Mouse (Mus musculus) CH12.LX (cell line): ENCODE results near the gene Xpo6. TPM values are rescaled to one million over a fixed set of nuclear protein-coding genes. Genes with fewer than 3 reads are reported as not detected.

Experiments used
- DNase-seq: peaks from one replicate; pipeline ENCODE4 v3.0.0-alpha.2; 2013; ENCODE audit errors: extremely low read depth
- H3K27ac ChIP-seq: 2 replicates; pipeline ENCODE4 v1.5.1; 2012; ENCODE audit warnings: low read depth, mild to moderate bottlenecking, control low read depth, moderate library complexity; ENCODE audit not compliant: insufficient read depth
- H3K27me3 ChIP-seq: replicated peaks from 2 replicates; pipeline ENCODE3; 2012; ENCODE audit warnings: inconsistent platforms
- H3K36me3 ChIP-seq, 2 experiments: replicated peaks in 1 of 2; 2 replicates each; pipeline versions ENCODE3 to v1.6.1; 2012; ENCODE audit warnings: inconsistent platforms in 1 of 2, low read length in 1 of 2, mild to moderate bottlenecking in 1 of 2, mixed read lengths in 1 of 2, moderate library complexity in 1 of 2; ENCODE audit not compliant: control insufficient read depth in 1 of 2, insufficient read depth in 1 of 2
- H3K4me1 ChIP-seq, 2 experiments: 2 replicates each; pipeline ENCODE4 v1.6.1; 2012; ENCODE audit warnings: inconsistent platforms in 1 of 2, moderate library complexity in 1 of 2; ENCODE audit not compliant: insufficient read depth in 2 of 2, control insufficient read depth in 1 of 2
- H3K4me2 ChIP-seq: 2 replicates; pipeline ENCODE4 v1.6.1; 2012; ENCODE audit warnings: low read depth, mild to moderate bottlenecking, control low read depth; ENCODE audit not compliant: poor library complexity, insufficient read depth, severe bottlenecking
- H3K4me3 ChIP-seq, 3 experiments: fragments of 150-350 bp in 1 of 3; sonication (generic) in 1 of 3; replicated peaks in 1 of 3; 2 replicates each; pipeline versions ENCODE3 to v1.5.1; 2011 to 2012; ENCODE audit warnings: low read depth in 2 of 3, low read length in 2 of 3, mild to moderate bottlenecking in 2 of 3, moderate library complexity in 2 of 3, control low read depth in 1 of 3, improper control_type of control experiment in 1 of 3, inconsistent platforms in 1 of 3, mixed read lengths in 1 of 3; ENCODE audit not compliant: poor library complexity in 1 of 3
- H3K79me2 ChIP-seq: replicated peaks from 2 replicates; pipeline ENCODE4 v1.6.1; 2012; ENCODE audit warnings: mild to moderate bottlenecking, moderate library complexity; ENCODE audit not compliant: control insufficient read depth, poor library complexity, insufficient read depth, severe bottlenecking; ENCODE audit errors: extremely low read depth
- H3K9ac ChIP-seq: 2 replicates; pipeline ENCODE4 v1.6.1; 2012; ENCODE audit warnings: low read depth, mild to moderate bottlenecking, control low read depth, moderate library complexity; ENCODE audit not compliant: insufficient read depth
- H3K9me3 ChIP-seq: replicated peaks from 2 replicates; pipeline ENCODE3; 2012; ENCODE audit warnings: low read length, inconsistent platforms, mixed read lengths
- E2F4 ChIP-seq: IDR thresholded peaks from 2 replicates; pipeline ENCODE4 v1.6.1; 2011; ENCODE audit warnings: low read depth, low read length, improper control_type of control experiment; ENCODE audit not compliant: insufficient replicate concordance
- ELF1 ChIP-seq: IDR thresholded peaks from 2 replicates; pipeline ENCODE4 v1.6.1; 2014; ENCODE audit warnings: low read depth, mild to moderate bottlenecking, inconsistent platforms, low read length, improper control_type of control experiment
- GABPA ChIP-seq: IDR thresholded peaks from 2 replicates; pipeline ENCODE4 v1.6.1; 2012; ENCODE audit warnings: low read depth, low read length, improper control_type of control experiment, inconsistent platforms; ENCODE audit not compliant: insufficient replicate concordance
- HCFC1 ChIP-seq: IDR thresholded peaks from 2 replicates; pipeline ENCODE4 v1.6.1; 2012; ENCODE audit warnings: low read depth, mild to moderate bottlenecking, inconsistent platforms, low read length, improper control_type of control experiment
- IRF4 ChIP-seq: IDR thresholded peaks from 2 replicates; pipeline ENCODE4 v1.6.1; 2014; ENCODE audit warnings: low read depth, mild to moderate bottlenecking, inconsistent platforms, low read length, improper control_type of control experiment
- JUN ChIP-seq: IDR thresholded peaks from 2 replicates; pipeline ENCODE4 v1.6.1; 2011; ENCODE audit warnings: low read depth, mild to moderate bottlenecking, low read length, improper control_type of control experiment, moderate library complexity; ENCODE audit not compliant: insufficient read depth
- JUND ChIP-seq: conservative IDR thresholded peaks from 2 replicates; pipeline ENCODE4 v1.6.1; 2011; ENCODE audit warnings: low read depth, low read length, improper control_type of control experiment
- MAFK ChIP-seq: IDR thresholded peaks from 2 replicates; pipeline ENCODE4 v1.6.1; 2011; ENCODE audit warnings: low read length, improper control_type of control experiment; ENCODE audit not compliant: insufficient replicate concordance
- MAZ ChIP-seq: IDR thresholded peaks from 2 replicates; pipeline ENCODE4 v1.6.1; 2012; ENCODE audit warnings: low read depth, mild to moderate bottlenecking, inconsistent platforms, low read length, improper control_type of control experiment, moderate library complexity
- MXI1 ChIP-seq: IDR thresholded peaks from 2 replicates; pipeline ENCODE4 v1.6.1; 2011; ENCODE audit warnings: mild to moderate bottlenecking, low read depth, low read length, improper control_type of control experiment
- NELFE ChIP-seq: IDR thresholded peaks from 2 replicates; pipeline ENCODE4 v1.6.1; 2011; ENCODE audit warnings: low read depth, low read length, improper control_type of control experiment
- NRF1 ChIP-seq: IDR thresholded peaks from 2 replicates; pipeline ENCODE4 v1.6.1; 2014; ENCODE audit warnings: low read depth, mild to moderate bottlenecking, inconsistent platforms, low read length, improper control_type of control experiment, moderate library complexity
- POLR2A ChIP-seq: IDR thresholded peaks from 2 replicates; pipeline ENCODE4 v1.6.1; 2011; ENCODE audit warnings: low read depth, mild to moderate bottlenecking, improper control_type of control experiment, low read length
- RAD21 ChIP-seq: IDR thresholded peaks from 2 replicates; pipeline ENCODE4 v1.6.1; 2011; ENCODE audit warnings: low read depth, mild to moderate bottlenecking, low read length, improper control_type of control experiment, moderate library complexity
- RCOR1 ChIP-seq: conservative IDR thresholded peaks from 2 replicates; pipeline ENCODE4 v1.6.1; 2012; ENCODE audit warnings: low read depth, mild to moderate bottlenecking, inconsistent platforms, low read length, improper control_type of control experiment
- SIN3A ChIP-seq: IDR thresholded peaks from 2 replicates; pipeline ENCODE4 v1.6.1; 2012; ENCODE audit warnings: low read length, improper control_type of control experiment, inconsistent platforms
- TBP ChIP-seq: conservative IDR thresholded peaks from 2 replicates; pipeline ENCODE4 v1.6.1; 2011; ENCODE audit warnings: low read depth, low read length, improper control_type of control experiment
- TCF12 ChIP-seq: IDR thresholded peaks from 2 replicates; pipeline ENCODE4 v1.6.1; 2014; ENCODE audit warnings: low read depth, mild to moderate bottlenecking, inconsistent platforms, low read length, improper control_type of control experiment
- USF1 ChIP-seq: IDR thresholded peaks from 2 replicates; pipeline ENCODE4 v1.6.1; 2014; ENCODE audit warnings: low read depth, mild to moderate bottlenecking, inconsistent platforms, low read length, improper control_type of control experiment
- ZC3H11A ChIP-seq: IDR thresholded peaks from 2 replicates; pipeline ENCODE4 v1.6.1; 2012; ENCODE audit warnings: low read depth, mild to moderate bottlenecking, inconsistent platforms, low read length, improper control_type of control experiment
- ZMIZ1 ChIP-seq: IDR thresholded peaks from 2 replicates; pipeline ENCODE4 v1.6.1; 2012; ENCODE audit warnings: low read depth, mild to moderate bottlenecking, inconsistent platforms, low read length, improper control_type of control experiment
- ZNF384 ChIP-seq: IDR thresholded peaks from 2 replicates; pipeline ENCODE4 v1.6.1; 2012; ENCODE audit warnings: low read depth, low read length, improper control_type of control experiment, inconsistent platforms
- dilution Hi-C: fragments of 300-500 bp; cut with MboI; formaldehyde crosslinking; loops from 2 replicates; pipeline ENCODE4 v1.14.3; 2020; ENCODE audit warnings: low sequenced_read_pairs; ENCODE audit not compliant: extremely low pct_unique_long_range_greater_than_20kb, extremely low pct_ligation_motif_present
- in situ Hi-C: fragments of 300-500 bp; cut with MboI; formaldehyde crosslinking; loops from 3 replicates; pipeline ENCODE4 v1.14.3; 2019; ENCODE audit warnings: low sequenced_read_pairs, low pct_ligation_motif_present, low pct_unique_long_range_greater_than_20kb, mixed read lengths
- polyA plus RNA-seq: library from polyadenylated mRNA; unstranded; fragments of >175 nt; gene quantifications from 2 replicates; pipeline ENCODE4 v1.2.1, GENCODE M21; 2012; ENCODE audit warnings: low read depth; ENCODE audit not compliant: insufficient read length
- total RNA-seq, 2 experiments: library from RNA; depleted of rRNA; stranded (reverse); fragments of 300-350 nt in 1 of 2; fragments of >200 nt in 1 of 2; gene quantifications; 2 replicates each; pipeline ENCODE4 v1.2.3; 2012 to 2014

Gene Xpo6
- total and polyA plus RNA-seq, 3 experiments = 49.9 to 149 (median 79.1) TPM

DNA sequence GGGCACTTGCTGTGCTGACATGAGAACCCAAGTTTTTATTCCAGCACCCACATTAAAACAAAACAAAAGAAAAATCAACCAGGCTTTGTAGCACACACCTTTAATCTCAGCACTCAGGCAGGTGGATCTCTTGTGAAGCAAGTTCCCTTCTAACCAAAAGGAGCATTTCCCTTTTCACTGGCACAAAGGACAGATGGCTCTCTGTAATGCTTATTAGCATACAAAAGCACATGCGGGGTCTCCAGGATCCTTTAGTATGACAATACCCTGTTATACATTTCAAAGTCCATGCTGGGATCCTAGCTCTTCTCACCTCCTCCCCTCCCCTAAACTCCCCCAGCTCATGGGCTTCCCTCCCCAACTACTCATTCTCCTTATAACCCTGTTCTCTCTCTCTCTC lies 20.3 kb upstream of the Xpo6 start:
- DNase-seq = no peak
- TF ChIP-seq NRF1 (no peak), USF1 (no peak), ELF1 (no peak), JUN (no peak), ZNF384 (no peak), ZMIZ1 (no peak), GABPA (no peak), HCFC1 (no peak), POLR2A (no peak), IRF4 (no peak), JUND (no peak), ZC3H11A (no peak), MAFK (no peak), RAD21 (no peak), RCOR1 (no peak)
- Histone ChIP-seq H3K4me3 (no peak overlapping the region), H3K79me2 (no peaks in the 10 kb centered on the region), H3K9ac (no peak overlapping the region), H3K4me2 (no peak overlapping the region), H3K36me3 (no peaks in the 10 kb centered on the region), H3K9me3 (no peaks in the 10 kb centered on the region), H3K27ac (no peak overlapping the region), H3K27me3 (peaks cover 5% of the 10 kb centered on the region), H3K4me1 (peaks cover 0 to 3% of the 10 kb centered on the region in 2 experiments; a peak in 1 of 4 replicates)
- dilution Hi-C loops (no loop called here), in situ Hi-C loops (no loop called here)

DNA sequence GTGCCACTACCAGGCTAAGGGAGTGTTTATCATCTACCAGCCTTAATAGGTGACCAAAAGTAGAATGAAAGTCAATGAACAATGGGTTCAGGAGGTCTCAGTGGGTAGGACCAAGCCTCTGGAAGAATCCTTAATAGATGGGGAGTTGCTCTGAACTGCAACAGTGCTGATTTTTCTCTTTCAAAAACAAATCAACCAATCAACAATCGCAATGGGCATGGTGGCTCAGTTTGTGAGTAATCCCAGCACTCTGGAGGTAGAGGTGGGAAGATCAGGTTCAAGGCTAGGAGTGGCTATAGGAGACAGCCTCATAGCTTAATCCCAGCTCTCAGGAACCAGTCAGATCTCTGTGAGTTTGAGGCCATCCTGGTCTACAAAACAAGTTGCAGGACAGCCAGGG lies 18.0 kb upstream of the Xpo6 start:
- no peak overlapping the region for H3K4me3 ChIP-seq
- dilution Hi-C loops = no loop called here
- no peak overlapping the region for H3K4me2 ChIP-seq
- in situ Hi-C loops = no loop called here
- no peak overlapping the region for H3K9ac ChIP-seq
- DNase-seq = no peak
- H3K36me3 ChIP-seq = no peaks in the 10 kb centered on the region
- peaks cover 4% of the 10 kb centered on the region for H3K27me3 ChIP-seq
- TF ChIP-seq TCF12 = no peak
- no peak for TF ChIP-seq TBP
- no peak for TF ChIP-seq RCOR1
- TF ChIP-seq MAZ = no peak
- TF ChIP-seq SIN3A = no peak
- TF ChIP-seq MXI1 = no peak
- TF ChIP-seq POLR2A = no peak
- TF ChIP-seq ZMIZ1 = no peak
- no peak for TF ChIP-seq NELFE
- no peak for TF ChIP-seq E2F4
- TF ChIP-seq, all 38 proteins: peak for 0
- H3K4me1 ChIP-seq = peaks cover 0 to 3% of the 10 kb centered on the region in 2 experiments; a peak in 1 of 4 replicates
- H3K9me3 ChIP-seq = no peaks in the 10 kb centered on the region
- no peaks in the 10 kb centered on the region for H3K79me2 ChIP-seq
- no peak overlapping the region for H3K27ac ChIP-seq
